Mouse (Mus musculus): ENCODE results near the gene Ctdspl. TPM values are rescaled to one million over a fixed set of nuclear protein-coding genes. Genes with fewer than 3 reads are reported as not detected.
A peak's percentile ranks its signal among the peaks of the same experiment; 100 is the strongest.

Gene Ctdspl
- polyA plus RNA-seq, 1 experiment from 2014 or later: 4.9 TPM

DNA sequence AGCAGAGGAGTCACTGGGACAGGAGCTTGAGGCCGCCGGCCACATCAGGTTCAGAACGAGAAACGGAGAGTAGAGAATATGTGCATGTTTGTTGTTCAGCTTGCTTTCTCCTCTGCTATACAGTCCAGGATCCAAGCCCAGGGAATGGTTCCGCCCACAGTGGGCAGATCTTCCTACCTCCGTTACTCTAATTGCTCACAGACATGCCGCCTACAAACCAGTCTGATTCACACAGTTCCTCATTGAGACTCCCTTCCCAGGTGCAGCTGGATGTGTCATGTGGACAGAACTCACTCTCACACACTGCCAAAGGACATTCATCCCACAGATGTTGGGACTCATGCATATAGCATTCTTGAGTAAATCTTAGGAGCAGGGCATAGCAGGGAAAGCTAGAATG lies 51.2 kb downstream of the Ctdspl start:
- 94% methylated on average over 7 of the region's 7 CpGs for WGBS
- Histone ChIP-seq H3K9me3 (ENCODE audit: control insufficient read depth, low read length) (no peaks in the 10 kb centered on the region), H3K27me3 (ENCODE audit: control insufficient read depth, insufficient read depth, low read length) (no peaks in the 10 kb centered on the region), H3K4me1 (ENCODE audit: control insufficient read depth, insufficient read depth, low read length) (peaks cover 21% of the 10 kb centered on the region), H3K4me3 (ENCODE audit: low read depth, low read length) (no peak overlapping the region), H3K27ac (ENCODE audit: low read depth, low read length) (no peak overlapping the region), H3K9ac (ENCODE audit: low read length) (no peak overlapping the region), H3K36me3 (ENCODE audit: control insufficient read depth, insufficient read depth, low read length) (no peaks in the 10 kb centered on the region), H3K4me2 (no peak overlapping the region)
- DNase-seq (ENCODE audit: low spot score, missing footprints) (no peak), ATAC-seq (ENCODE audit: low FRiP score) (no peak)

DNA sequence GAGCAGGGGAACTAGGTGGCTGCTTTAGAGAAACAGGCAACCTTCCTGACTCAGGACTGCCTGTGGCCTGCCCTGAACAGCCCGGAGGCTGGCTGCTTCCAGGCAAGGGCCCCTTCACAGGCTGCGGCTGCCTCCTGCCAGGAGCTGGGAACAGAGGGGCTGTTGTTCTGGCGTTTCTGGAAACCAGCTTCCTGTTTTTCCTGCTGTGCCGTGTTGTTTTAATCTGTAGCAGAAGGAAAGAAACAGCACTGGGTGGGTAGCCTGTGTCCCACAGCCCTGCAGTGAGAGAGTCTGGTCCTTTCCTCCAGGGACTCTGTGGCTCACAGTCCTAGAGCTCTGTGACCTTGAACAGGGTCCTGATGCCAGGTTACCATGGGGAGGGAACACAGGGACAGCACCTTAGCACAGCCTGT lies 54.2 kb downstream of the Ctdspl start:
- no peak for DNase-seq (ENCODE audit: low spot score, missing footprints)
- Histone ChIP-seq H3K4me2 (no peak overlapping the region), H3K4me3 (ENCODE audit: low read depth, low read length) (no peak overlapping the region), H3K27ac (ENCODE audit: low read depth, low read length) (no peak overlapping the region), H3K27me3 (ENCODE audit: control insufficient read depth, insufficient read depth, low read length) (no peaks in the 10 kb centered on the region), H3K36me3 (ENCODE audit: control insufficient read depth, insufficient read depth, low read length) (no peaks in the 10 kb centered on the region), H3K9ac (ENCODE audit: low read length) (no peak overlapping the region), H3K9me3 (ENCODE audit: control insufficient read depth, low read length) (no peaks in the 10 kb centered on the region), H3K4me1 (ENCODE audit: control insufficient read depth, insufficient read depth, low read length) (peaks cover 13% of the 10 kb centered on the region)
- WGBS: 10% methylated on average over 4 of the region's 4 CpGs
- ATAC-seq (ENCODE audit: low FRiP score): no peak

DNA sequence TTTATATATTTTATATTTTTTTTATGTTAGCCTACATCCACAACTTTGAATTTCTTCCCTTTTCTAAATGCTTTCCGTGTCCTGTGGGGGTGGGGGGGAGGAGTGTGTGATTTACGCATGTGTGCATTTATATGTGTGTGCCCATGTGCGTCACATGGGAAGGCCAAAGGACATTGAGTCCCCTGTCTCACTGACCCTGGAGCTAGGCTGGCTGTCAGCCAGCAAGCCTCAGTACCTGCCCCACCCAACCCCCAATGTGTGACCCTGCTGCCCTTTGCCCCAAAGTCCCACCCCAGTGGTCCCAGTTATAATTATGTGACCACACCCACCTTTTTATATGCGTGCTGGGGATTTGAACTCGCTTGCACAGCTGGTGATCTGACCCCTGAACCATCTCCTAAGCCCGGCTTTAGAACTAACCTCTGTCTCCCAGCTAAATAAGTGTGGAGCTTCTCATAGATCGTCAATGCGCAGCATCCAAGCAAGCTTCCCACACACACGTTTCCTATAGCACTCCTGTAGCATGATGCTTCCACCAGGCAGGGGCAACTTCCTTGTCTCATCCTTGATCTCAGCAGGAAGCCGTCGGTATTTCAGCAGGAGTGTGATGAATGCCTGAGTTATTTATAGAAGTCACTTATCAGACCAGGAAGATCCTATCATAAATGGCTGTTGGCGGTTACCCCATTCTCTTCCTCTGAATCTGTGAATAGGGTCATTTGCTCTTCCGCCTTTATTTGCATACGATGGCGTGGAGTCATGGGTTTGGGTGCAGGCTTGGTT lies 58.6 kb downstream of the Ctdspl start:
- Histone ChIP-seq H3K27ac (ENCODE audit: low read depth, low read length) (no peak overlapping the region), H3K4me1 (ENCODE audit: control insufficient read depth, insufficient read depth, low read length) (peaks cover 20% of the 10 kb centered on the region)
- 60% methylated on average over 15 of the region's 15 CpGs for WGBS

DNA sequence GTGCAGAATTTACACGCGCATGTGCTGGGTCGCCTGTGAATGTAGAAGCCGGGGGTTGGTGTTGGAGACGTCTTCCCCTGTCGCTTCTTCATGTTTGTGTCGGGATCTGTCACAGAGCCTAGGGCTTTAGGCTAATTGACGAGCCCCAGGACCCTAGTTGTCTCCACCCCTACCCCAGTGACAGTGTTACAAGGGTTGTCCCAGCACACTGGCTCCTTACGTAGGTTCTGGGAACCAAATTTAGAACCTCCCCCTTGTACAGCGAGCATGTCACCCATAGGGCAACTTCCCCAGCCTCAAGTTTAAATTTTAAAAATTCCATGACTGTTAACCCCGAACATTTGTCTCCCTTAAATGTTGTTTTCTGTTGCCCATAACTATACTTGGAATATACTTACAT lies 60.0 kb downstream of the Ctdspl start:
- peaks cover 13% of the 10 kb centered on the region; the same call in 1 of the 2 replicates for H3K4me1 ChIP-seq (ENCODE audit: control insufficient read depth, insufficient read depth, low read length)
- no peak overlapping the region for H3K27ac ChIP-seq (ENCODE audit: low read depth, low read length)
- no peak overlapping the region for H3K9ac ChIP-seq (ENCODE audit: low read length)
- no peak overlapping the region for H3K4me3 ChIP-seq (ENCODE audit: low read depth, low read length)
- DNase-seq (ENCODE audit: low spot score, missing footprints) (no peak), ATAC-seq (ENCODE audit: low FRiP score) (no peak)
- H3K36me3 ChIP-seq (ENCODE audit: control insufficient read depth, insufficient read depth, low read length): no peaks in the 10 kb centered on the region
- no peak overlapping the region for H3K4me2 ChIP-seq
- WGBS: 80% methylated on average over 11 of the region's 11 CpGs
- H3K9me3 ChIP-seq (ENCODE audit: control insufficient read depth, low read length): no peaks in the 10 kb centered on the region
- H3K27me3 ChIP-seq (ENCODE audit: control insufficient read depth, insufficient read depth, low read length): no peaks in the 10 kb centered on the region

More for the DNA sequence above, 58.6 kb downstream of the Ctdspl start:
- Histone ChIP-seq H3K4me2 (no peak overlapping the region), H3K9me3 (ENCODE audit: control insufficient read depth, low read length) (no peaks in the 10 kb centered on the region), H3K9ac (ENCODE audit: low read length) (no peak overlapping the region), H3K36me3 (ENCODE audit: control insufficient read depth, insufficient read depth, low read length) (no peaks in the 10 kb centered on the region), H3K4me3 (ENCODE audit: low read depth, low read length) (no peak overlapping the region), H3K27me3 (ENCODE audit: control insufficient read depth, insufficient read depth, low read length) (no peaks in the 10 kb centered on the region)
- DNase-seq (ENCODE audit: low spot score, missing footprints) (no peak), ATAC-seq (ENCODE audit: low FRiP score) (no peak)

DNA sequence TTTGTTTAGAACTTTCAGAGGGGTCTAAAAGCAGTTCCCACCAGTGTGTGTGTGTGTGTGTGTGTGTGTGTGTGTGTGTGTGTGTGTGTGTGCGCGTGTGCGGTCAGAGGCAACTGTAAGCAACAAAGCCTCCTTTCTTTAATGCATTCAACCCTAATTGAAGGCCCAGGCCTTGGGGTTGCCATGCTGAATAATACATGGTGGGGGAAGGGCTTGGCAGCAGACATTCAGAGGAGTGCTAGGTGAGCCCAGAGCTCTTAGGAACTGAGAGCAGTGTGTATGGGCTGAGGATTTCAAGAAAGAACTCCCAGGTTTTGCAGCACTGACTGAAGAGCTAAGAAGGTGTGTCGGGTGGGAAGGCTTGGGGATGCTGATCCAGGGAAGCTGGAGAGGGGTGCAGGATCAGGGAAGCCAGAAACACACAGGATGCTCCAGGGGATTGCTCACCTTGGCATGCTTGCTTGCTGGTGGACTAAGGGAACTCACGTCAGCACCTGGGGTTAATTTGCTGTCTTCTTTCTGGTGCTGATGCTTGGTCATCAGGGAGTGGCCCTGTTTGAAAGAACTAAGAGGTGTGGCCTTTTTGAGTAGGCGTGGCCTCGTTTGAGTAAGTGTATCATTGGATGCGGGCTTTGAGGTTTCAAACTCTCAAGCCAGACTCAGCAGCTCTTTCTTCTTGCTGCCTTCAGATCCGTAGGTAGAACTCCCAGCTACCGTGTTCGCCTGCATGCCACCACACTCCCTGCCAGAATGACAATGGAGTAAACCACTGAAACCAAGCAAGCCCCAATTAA lies 62.7 kb downstream of the Ctdspl start:
- ATAC-seq (ENCODE audit: low FRiP score) (peak; percentile 40; the same call in 1 of the 2 replicates), DNase-seq (ENCODE audit: low spot score, missing footprints) (no peak)
- Histone ChIP-seq H3K9ac (ENCODE audit: low read length) (no peak overlapping the region), H3K4me1 (ENCODE audit: control insufficient read depth, insufficient read depth, low read length) (peaks cover 13% of the 10 kb centered on the region; the same call in 1 of the 2 replicates), H3K9me3 (ENCODE audit: control insufficient read depth, low read length) (no peaks in the 10 kb centered on the region), H3K36me3 (ENCODE audit: control insufficient read depth, insufficient read depth, low read length) (no peaks in the 10 kb centered on the region), H3K27me3 (ENCODE audit: control insufficient read depth, insufficient read depth, low read length) (no peaks in the 10 kb centered on the region), H3K4me2 (no peak overlapping the region), H3K27ac (ENCODE audit: low read depth, low read length) (no peak overlapping the region), H3K4me3 (ENCODE audit: low read depth, low read length) (no peak overlapping the region)
- 76% methylated on average over 11 of the region's 11 CpGs for WGBS

DNA sequence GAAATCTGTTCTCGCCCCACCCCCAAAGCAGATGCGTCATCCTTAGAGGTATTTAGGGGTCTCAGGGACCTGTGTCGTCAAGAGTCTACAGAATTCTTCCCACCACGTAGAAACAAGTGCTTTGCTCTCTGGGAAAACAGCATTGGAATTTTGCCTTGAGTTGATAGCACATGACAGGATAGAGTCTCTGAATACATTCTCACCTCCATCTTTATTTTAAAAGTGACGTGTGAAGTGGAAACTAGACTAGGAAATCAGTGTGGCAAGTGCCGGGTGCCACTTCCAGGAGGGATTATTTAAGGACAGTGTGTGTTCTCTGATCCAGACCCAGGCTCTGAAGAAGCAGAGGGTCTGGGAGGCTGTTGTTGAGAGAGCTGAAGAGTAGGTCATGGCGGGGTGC lies 64.2 kb downstream of the Ctdspl start:
- H3K9ac ChIP-seq (ENCODE audit: low read length): no peak overlapping the region
- H3K4me1 ChIP-seq (ENCODE audit: control insufficient read depth, insufficient read depth, low read length): peaks cover 8% of the 10 kb centered on the region; the same call in 1 of the 2 replicates
- H3K9me3 ChIP-seq (ENCODE audit: control insufficient read depth, low read length): no peaks in the 10 kb centered on the region
- no peak overlapping the region for H3K4me2 ChIP-seq
- DNase-seq (ENCODE audit: low spot score, missing footprints) (no peak), ATAC-seq (ENCODE audit: low FRiP score) (no peak)
- H3K27ac ChIP-seq (ENCODE audit: low read depth, low read length): no peak overlapping the region
- H3K27me3 ChIP-seq (ENCODE audit: control insufficient read depth, insufficient read depth, low read length): no peaks in the 10 kb centered on the region
- H3K4me3 ChIP-seq (ENCODE audit: low read depth, low read length): no peak overlapping the region
- H3K36me3 ChIP-seq (ENCODE audit: control insufficient read depth, insufficient read depth, low read length): no peaks in the 10 kb centered on the region
- WGBS: 90% methylated on average over 7 of the region's 7 CpGs

DNA sequence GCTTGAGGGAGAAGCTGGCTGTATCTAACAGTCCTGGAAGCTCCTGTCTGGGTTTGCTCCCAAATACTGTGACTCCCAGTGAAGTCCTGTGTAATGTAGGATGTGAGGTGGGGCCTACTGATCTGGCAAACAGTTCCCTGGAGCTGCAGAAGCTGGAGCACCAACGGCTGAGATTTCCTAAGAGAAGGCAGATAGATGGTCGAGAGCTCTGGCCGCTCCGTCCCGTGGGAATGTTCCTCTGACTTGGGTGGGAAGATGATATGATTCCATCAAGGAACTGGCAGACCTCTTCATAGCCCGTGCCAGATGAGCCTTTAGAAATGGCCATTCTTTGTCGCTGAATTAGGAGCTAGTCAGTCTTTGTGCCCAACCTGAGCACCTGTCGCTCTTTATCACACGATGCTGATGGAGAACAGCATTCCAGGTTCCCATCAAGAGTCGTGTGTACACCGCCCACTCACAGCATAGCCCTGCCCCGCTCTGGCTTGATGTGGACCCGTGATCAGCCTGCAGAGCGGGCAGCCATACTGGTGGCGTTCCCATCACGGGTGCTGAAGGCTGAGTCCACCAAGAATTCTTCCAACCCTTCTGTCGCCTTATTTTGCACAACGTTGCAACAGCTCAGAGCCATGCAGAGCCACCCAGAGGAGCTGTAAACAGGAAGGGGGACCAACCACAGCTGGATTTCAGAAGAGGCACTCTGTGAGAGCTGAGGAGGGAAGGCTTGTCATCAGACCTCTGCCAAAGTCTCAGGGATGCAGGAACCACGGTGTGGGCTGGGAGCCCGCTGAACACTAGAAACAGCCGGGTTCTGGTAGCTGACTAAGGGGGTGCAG lies 65.7 kb downstream of the Ctdspl start:
- H3K9me3 ChIP-seq (ENCODE audit: control insufficient read depth, low read length): no peaks in the 10 kb centered on the region
- WGBS: 94% methylated on average over 21 of the region's 21 CpGs
- H3K4me3 ChIP-seq (ENCODE audit: low read depth, low read length): no peak overlapping the region
- H3K9ac ChIP-seq (ENCODE audit: low read length): no peak overlapping the region
- no peak overlapping the region for H3K4me2 ChIP-seq
- no peaks in the 10 kb centered on the region for H3K36me3 ChIP-seq (ENCODE audit: control insufficient read depth, insufficient read depth, low read length)
- peaks cover 8% of the 10 kb centered on the region; the same call in 1 of the 2 replicates for H3K4me1 ChIP-seq (ENCODE audit: control insufficient read depth, insufficient read depth, low read length)
- no peak for ATAC-seq (ENCODE audit: low FRiP score)
- no peak overlapping the region for H3K27ac ChIP-seq (ENCODE audit: low read depth, low read length)
- no peaks in the 10 kb centered on the region for H3K27me3 ChIP-seq (ENCODE audit: control insufficient read depth, insufficient read depth, low read length)
- DNase-seq (ENCODE audit: low spot score, missing footprints): no peak

DNA sequence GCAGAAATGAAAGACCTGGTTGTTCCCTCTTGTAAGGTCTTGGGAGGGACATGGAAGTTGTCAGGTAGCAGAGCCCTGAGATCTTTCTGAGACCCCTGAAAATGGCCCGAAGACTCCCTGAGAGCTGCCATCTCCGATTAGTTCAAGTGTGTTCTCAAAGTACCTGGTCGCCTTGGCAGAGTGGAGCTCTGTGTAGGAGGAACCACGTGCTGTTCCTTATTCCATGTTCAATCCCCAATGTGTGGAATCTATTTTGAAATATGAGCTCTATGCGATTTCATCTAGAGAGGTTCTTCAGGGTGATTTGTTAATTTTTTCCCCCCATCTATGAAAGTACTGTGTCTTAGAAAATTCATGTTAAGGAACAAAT lies 66.3 kb downstream of the Ctdspl start:
- WGBS: 91% methylated on average over 5 of the region's 5 CpGs
- peaks cover 7% of the 10 kb centered on the region; the same call in 1 of the 2 replicates for H3K4me1 ChIP-seq (ENCODE audit: control insufficient read depth, insufficient read depth, low read length)
- no peaks in the 10 kb centered on the region for H3K27me3 ChIP-seq (ENCODE audit: control insufficient read depth, insufficient read depth, low read length)
- no peak for DNase-seq (ENCODE audit: low spot score, missing footprints)
- H3K9me3 ChIP-seq (ENCODE audit: control insufficient read depth, low read length): no peaks in the 10 kb centered on the region
- ATAC-seq (ENCODE audit: low FRiP score): no peak
- no peak overlapping the region for H3K4me3 ChIP-seq (ENCODE audit: low read depth, low read length)
- H3K36me3 ChIP-seq (ENCODE audit: control insufficient read depth, insufficient read depth, low read length): no peaks in the 10 kb centered on the region
- H3K4me2 ChIP-seq: no peak overlapping the region
- no peak overlapping the region for H3K9ac ChIP-seq (ENCODE audit: low read length)
- no peak overlapping the region for H3K27ac ChIP-seq (ENCODE audit: low read depth, low read length)

Measured in midbrain, embryonic 11.5 days (tissue).